Mouse (Mus musculus) forebrain, embryonic 12.5 days (tissue): ENCODE measurements around the gene Dxo. TPM values are rescaled to one million over a fixed set of nuclear protein-coding genes. Genes with fewer than 3 reads are reported as not detected.

ENCODE experiments used
- microRNA-seq: library from miRNA; unstranded; fragments of <30 nt; microRNA quantifications from one replicate; pipeline ENCODE4, GENCODE M21; 2017
- polyA plus RNA-seq: library from polyadenylated mRNA; unstranded; fragments of >200 nt; fragmentation: Nextera tagmentation; extraction: Ambion mirVana; gene quantifications from 2 replicates; pipeline ENCODE4 v1.2.1, GENCODE M21; 2016

The Dxo gene
- polyA plus RNA-seq, 1 experiment from 2014 or later: 77.6 TPM

Small RNAs within 50 kb of the gene (microRNA-seq; reads per million reads assigned to microRNA genes)
- gene Mir6970 (1.9 reads per million), gene Mir6971 (2.2 reads per million), gene Mir6972 (not detected)

Other genes with a start within 250 kb of the Dxo start
- gene Gpsm3, start 247.2 kb upstream of the Dxo start, polyA plus RNA-seq: 2.0 and 2.7 TPM in 2 replicates
- 16.6 and 17.8 TPM in 2 replicates for gene Pbx2, start 245.8 kb upstream of the Dxo start, polyA plus RNA-seq
- 2.6 and 2.9 TPM in 2 replicates for gene Ager, start 239.2 kb upstream of the Dxo start, polyA plus RNA-seq
- gene Rnf5, start 233.3 kb upstream of the Dxo start, polyA plus RNA-seq: 241 and 247 TPM in 2 replicates
- gene Agpat1, start 232.8 kb upstream of the Dxo start, polyA plus RNA-seq: 70.5 and 73.9 TPM in 2 replicates
- 3.2 and 4.6 TPM in 2 replicates for gene Egfl8, start 221.0 kb upstream of the Dxo start, polyA plus RNA-seq
- gene Ppt2, start 208.5 kb upstream of the Dxo start, polyA plus RNA-seq: 20.3 and 21.2 TPM in 2 replicates
- 2.9 and 3.9 TPM in 2 replicates for gene Prrt1, start 207.5 kb upstream of the Dxo start, polyA plus RNA-seq
- gene Fkbpl, start 192.3 kb upstream of the Dxo start, polyA plus RNA-seq: 13.9 and 14.6 TPM in 2 replicates
- 107 and 109 TPM in 2 replicates for gene Atf6b, start 189.9 kb upstream of the Dxo start, polyA plus RNA-seq
- gene Tnxb, start 166.5 kb upstream of the Dxo start, polyA plus RNA-seq: 0.03 and 0.04 TPM in 2 replicates
- not detected in 2 replicates for gene C4b, start 93.1 kb upstream of the Dxo start, polyA plus RNA-seq
- gene Cyp21a1, start 32.5 kb upstream of the Dxo start, polyA plus RNA-seq: not detected in 2 replicates
- gene Stk19, start 74 bp upstream of the Dxo start, polyA plus RNA-seq: 28.6 and 32.7 TPM in 2 replicates
- 61.8 and 64.8 TPM in 2 replicates for gene Skiv2l, start 13.2 kb downstream of the Dxo start, polyA plus RNA-seq
- gene Nelfe, start 13.4 kb downstream of the Dxo start, polyA plus RNA-seq: 124 and 133 TPM in 2 replicates
- gene Cfb, start 25.5 kb downstream of the Dxo start, polyA plus RNA-seq: 2.9 and 3.6 TPM in 2 replicates
- gene Zbtb12, start 42.5 kb downstream of the Dxo start, polyA plus RNA-seq: 9.2 and 10.4 TPM in 2 replicates
- gene Gm20547, start 45.0 kb downstream of the Dxo start, polyA plus RNA-seq: not detected in 2 replicates
- gene C2, start 61.2 kb downstream of the Dxo start, polyA plus RNA-seq: 1.3 and 1.6 TPM in 2 replicates
- 111 and 114 TPM in 2 replicates for gene Ehmt2, start 61.5 kb downstream of the Dxo start, polyA plus RNA-seq
- gene Slc44a4, start 77.4 kb downstream of the Dxo start, polyA plus RNA-seq: not detected in 2 replicates
- gene Neu1, start 94.2 kb downstream of the Dxo start, polyA plus RNA-seq: 16.2 and 16.9 TPM in 2 replicates
- gene Hspa1b, start 122.2 kb downstream of the Dxo start, polyA plus RNA-seq: 0.11 and 0.21 TPM in 2 replicates
- gene Gm20481, start 132.9 kb downstream of the Dxo start, polyA plus RNA-seq: not detected in 2 replicates
- gene Hspa1a, start 135.1 kb downstream of the Dxo start, polyA plus RNA-seq: 2.0 and 2.3 TPM in 2 replicates
- 1.2 and 1.3 TPM in 2 replicates for gene Hspa1l, start 135.7 kb downstream of the Dxo start, polyA plus RNA-seq
- gene Lsm2, start 144.8 kb downstream of the Dxo start, polyA plus RNA-seq: 226 and 238 TPM in 2 replicates
- gene Vars, start 164.0 kb downstream of the Dxo start, polyA plus RNA-seq: 158 and 159 TPM in 2 replicates
- gene Vwa7, start 179.6 kb downstream of the Dxo start, polyA plus RNA-seq: 0.17 and 0.27 TPM in 2 replicates
- gene Sapcd1, start 191.0 kb downstream of the Dxo start, polyA plus RNA-seq: 7.4 and 7.7 TPM in 2 replicates
- gene Msh5, start 209.7 kb downstream of the Dxo start, polyA plus RNA-seq: 5.3 and 5.6 TPM in 2 replicates
- gene Clic1, start 212.9 kb downstream of the Dxo start, polyA plus RNA-seq: 152 and 155 TPM in 2 replicates
- 513 and 534 TPM in 2 replicates for gene Ddah2, start 222.0 kb downstream of the Dxo start, polyA plus RNA-seq
- gene Ly6g6c, start 228.4 kb downstream of the Dxo start, polyA plus RNA-seq: not detected in 2 replicates
- 0.40 and 0.54 TPM in 2 replicates for gene Mpig6b, start 229.2 kb downstream of the Dxo start, polyA plus RNA-seq
- 0.28 and 0.50 TPM in 2 replicates for gene Ly6g6e, start 239.9 kb downstream of the Dxo start, polyA plus RNA-seq
- 0.29 and 1.6 TPM in 2 replicates for gene Ly6g6d, start 241.0 kb downstream of the Dxo start, polyA plus RNA-seq
- gene Ly6g6f, start 248.6 kb downstream of the Dxo start, polyA plus RNA-seq: 0.17 and 0.18 TPM in 2 replicates